Mouse (Mus musculus): Measurements from ENCODE around the gene Celsr2. TPM values are rescaled to one million over a fixed set of nuclear protein-coding genes. Genes with fewer than 3 reads are reported as not detected.

Gene Celsr2
- total and polyA plus RNA-seq, 2 experiments, result 0.18 to 0.60 TPM

GRCm38 (mm10) chr3:108364270-108364995, 50.9 kb downstream of the Celsr2 start, which contains the start of gene Mybphl:
TSS of gene Mybphl (plus strand) at chr3:108364911.
- 48% methylated on average over 9 of the region's 9 CpGs for WGBS
- H3K27ac ChIP-seq (replicated peaks; ENCODE audit: insufficient read depth, low read depth, low read length), result no peak within 1 kb of the TSS
- peaks cover 3% of the 10 kb centered on the region for H3K4me1 ChIP-seq (ENCODE audit: control insufficient read depth, insufficient read depth, low read length)
- DNase-seq (ENCODE audit: extremely low read depth, low read depth, low spot score), result no peak
- H3K36me3 ChIP-seq (ENCODE audit: control insufficient read depth, insufficient read depth, low read length), result no peaks in the 10 kb centered on the region
- TF ChIP-seq CTCF (IDR thresholded peaks at IDR 0.05; ENCODE audit: low read depth, low read length) (no peak), POLR2A (IDR thresholded peaks at IDR 0.05; ENCODE audit: extremely low read depth, insufficient read depth, low read length) (no peak)
- no peak within 1 kb of the TSS for H3K4me3 ChIP-seq (ENCODE audit: insufficient read depth, low read depth, low read length)
- H3K79me2 ChIP-seq (ENCODE audit: control insufficient read depth, insufficient read depth, low read length), result no peaks in the 10 kb centered on the region
- H3K9ac ChIP-seq (ENCODE audit: low read depth, low read length), result no peak within 1 kb of the TSS
- H3K27me3 ChIP-seq (ENCODE audit: control insufficient read depth, insufficient read depth, low read length), result no peaks in the 10 kb centered on the region

GRCm38 (mm10) chr3:108363626-108364025, 51.7 kb downstream of the Celsr2 start:
- Histone ChIP-seq H3K4me1 (ENCODE audit: control insufficient read depth, insufficient read depth, low read length) (no peaks in the 10 kb centered on the region; the same call in 1 of the 2 replicates), H3K36me3 (ENCODE audit: control insufficient read depth, insufficient read depth, low read length) (no peaks in the 10 kb centered on the region), H3K4me3 (ENCODE audit: insufficient read depth, low read depth, low read length) (no peak overlapping the region), H3K79me2 (ENCODE audit: control insufficient read depth, insufficient read depth, low read length) (no peaks in the 10 kb centered on the region), H3K27me3 (ENCODE audit: control insufficient read depth, insufficient read depth, low read length) (no peaks in the 10 kb centered on the region), H3K27ac (replicated peaks; ENCODE audit: insufficient read depth, low read depth, low read length) (no peak overlapping the region), H3K9ac (ENCODE audit: low read depth, low read length) (no peak overlapping the region)
- 65% methylated on average over 3 of the region's 3 CpGs for WGBS
- DNase-seq (ENCODE audit: extremely low read depth, low read depth, low spot score), result no peak
- TF ChIP-seq POLR2A (IDR thresholded peaks at IDR 0.05; ENCODE audit: extremely low read depth, insufficient read depth, low read length), result no peak
- no peak for TF ChIP-seq CTCF (IDR thresholded peaks at IDR 0.05; ENCODE audit: low read depth, low read length)

GRCm38 (mm10) chr3:108360894-108361293, 54.5 kb downstream of the Celsr2 start:
- TF ChIP-seq CTCF (IDR thresholded peaks at IDR 0.05; ENCODE audit: low read depth, low read length), result no peak
- TF ChIP-seq POLR2A (IDR thresholded peaks at IDR 0.05; ENCODE audit: extremely low read depth, insufficient read depth, low read length), result no peak
- Histone ChIP-seq H3K4me3 (ENCODE audit: insufficient read depth, low read depth, low read length) (no peak overlapping the region), H3K27me3 (ENCODE audit: control insufficient read depth, insufficient read depth, low read length) (no peaks in the 10 kb centered on the region), H3K27ac (replicated peaks; ENCODE audit: insufficient read depth, low read depth, low read length) (no peak overlapping the region), H3K4me1 (ENCODE audit: control insufficient read depth, insufficient read depth, low read length) (no peaks in the 10 kb centered on the region), H3K9ac (ENCODE audit: low read depth, low read length) (no peak overlapping the region), H3K36me3 (ENCODE audit: control insufficient read depth, insufficient read depth, low read length) (no peaks in the 10 kb centered on the region), H3K79me2 (ENCODE audit: control insufficient read depth, insufficient read depth, low read length) (no peaks in the 10 kb centered on the region)
- WGBS, result 52% methylated on average over 7 of the region's 7 CpGs
- no peak for DNase-seq (ENCODE audit: extremely low read depth, low read depth, low spot score)

GRCm38 (mm10) chr3:108358445-108358844, 56.9 kb downstream of the Celsr2 start:
- Histone ChIP-seq H3K4me3 (ENCODE audit: insufficient read depth, low read depth, low read length) (no peak overlapping the region), H3K36me3 (ENCODE audit: control insufficient read depth, insufficient read depth, low read length) (no peaks in the 10 kb centered on the region; the same call in 1 of the 2 replicates), H3K79me2 (ENCODE audit: control insufficient read depth, insufficient read depth, low read length) (no peaks in the 10 kb centered on the region), H3K9ac (ENCODE audit: low read depth, low read length) (no peak overlapping the region), H3K4me1 (ENCODE audit: control insufficient read depth, insufficient read depth, low read length) (no peaks in the 10 kb centered on the region), H3K27ac (replicated peaks; ENCODE audit: insufficient read depth, low read depth, low read length) (no peak overlapping the region), H3K27me3 (ENCODE audit: control insufficient read depth, insufficient read depth, low read length) (no peaks in the 10 kb centered on the region)
- no peak for DNase-seq (ENCODE audit: extremely low read depth, low read depth, low spot score)
- 56% methylated on average over 6 of the region's 6 CpGs for WGBS
- TF ChIP-seq CTCF (IDR thresholded peaks at IDR 0.05; ENCODE audit: low read depth, low read length) (no peak), POLR2A (IDR thresholded peaks at IDR 0.05; ENCODE audit: extremely low read depth, insufficient read depth, low read length) (no peak)

GRCm38 (mm10) chr3:108357051-108357450, 58.3 kb downstream of the Celsr2 start:
- H3K4me1 ChIP-seq (ENCODE audit: control insufficient read depth, insufficient read depth, low read length), result no peaks in the 10 kb centered on the region
- H3K27ac ChIP-seq (replicated peaks; ENCODE audit: insufficient read depth, low read depth, low read length), result no peak overlapping the region
- DNase-seq (ENCODE audit: extremely low read depth, low read depth, low spot score), result no peak
- no peak for TF ChIP-seq CTCF (IDR thresholded peaks at IDR 0.05; ENCODE audit: low read depth, low read length)
- no peak for TF ChIP-seq POLR2A (IDR thresholded peaks at IDR 0.05; ENCODE audit: extremely low read depth, insufficient read depth, low read length)
- H3K36me3 ChIP-seq (ENCODE audit: control insufficient read depth, insufficient read depth, low read length), result no peaks in the 10 kb centered on the region; the same call in 1 of the 2 replicates
- H3K27me3 ChIP-seq (ENCODE audit: control insufficient read depth, insufficient read depth, low read length), result no peaks in the 10 kb centered on the region
- no peak overlapping the region for H3K4me3 ChIP-seq (ENCODE audit: insufficient read depth, low read depth, low read length)
- no peaks in the 10 kb centered on the region for H3K79me2 ChIP-seq (ENCODE audit: control insufficient read depth, insufficient read depth, low read length)
- H3K9ac ChIP-seq (ENCODE audit: low read depth, low read length), result no peak overlapping the region
- WGBS, result 95% methylated on average over 10 of the region's 10 CpGs

- H3K27me3 ChIP-seq (ENCODE audit: control insufficient read depth, insufficient read depth, low read length), result no peaks in the 10 kb centered on the region
- TF ChIP-seq CTCF (IDR thresholded peaks at IDR 0.05; ENCODE audit: low read depth, low read length) (no peak), POLR2A (IDR thresholded peaks at IDR 0.05; ENCODE audit: extremely low read depth, insufficient read depth, low read length) (no peak)
- H3K4me3 ChIP-seq (ENCODE audit: insufficient read depth, low read depth, low read length), result no peak overlapping the region
- no peaks in the 10 kb centered on the region; the same call in 1 of the 2 replicates for H3K36me3 ChIP-seq (ENCODE audit: control insufficient read depth, insufficient read depth, low read length)
- H3K79me2 ChIP-seq (ENCODE audit: control insufficient read depth, insufficient read depth, low read length), result no peaks in the 10 kb centered on the region
- 71% methylated on average over 3 of the region's 3 CpGs for WGBS
- H3K4me1 ChIP-seq (ENCODE audit: control insufficient read depth, insufficient read depth, low read length), result no peaks in the 10 kb centered on the region
- DNase-seq (ENCODE audit: extremely low read depth, low read depth, low spot score), result no peak
- no peak overlapping the region for H3K9ac ChIP-seq (ENCODE audit: low read depth, low read length)
- H3K27ac ChIP-seq (replicated peaks; ENCODE audit: insufficient read depth, low read depth, low read length), result no peak overlapping the region
Observed at GRCm38 (mm10) chr3:108355245-108355644, 60.1 kb downstream of the Celsr2 start.
